Mouse (Mus musculus) embryo, embryonic 10.5 days (tissue): Measurements from ENCODE around the gene Crlf1.

Experiments
- DNase-seq: peaks from one replicate; pipeline ENCODE4 v3.0.0-alpha.2; 2015; ENCODE audit warnings: low spot score

The Crlf1 gene

GRCm38 (mm10) chr8:70469295-70469916, 23.6 kb upstream of the Crlf1 start:
- DNase-seq: peak; percentile 13

GRCm38 (mm10) chr8:70469938-70470337, 23.0 kb upstream of the Crlf1 start:
- DNase-seq: no peak

GRCm38 (mm10) chr8:70471856-70472255, 21.1 kb upstream of the Crlf1 start:
- DNase-seq: no peak

GRCm38 (mm10) chr8:70476333-70477268, 16.4 kb upstream of the Crlf1 start, which contains the start of gene Klhl26:
Gene Klhl26 (minus strand): TSS chr8:70476968.
- DNase-seq: peak; percentile 98

GRCm38 (mm10) chr8:70477269-70477982, 15.5 kb upstream of the Crlf1 start:
- DNase-seq: peak; percentile 73

GRCm38 (mm10) chr8:70481908-70482307, 11.1 kb upstream of the Crlf1 start:
- DNase-seq: no peak

GRCm38 (mm10) chr8:70482943-70483342, 10.0 kb upstream of the Crlf1 start:
- DNase-seq: no peak

- DNase-seq: no peak
Observed at GRCm38 (mm10) chr8:70486191-70486681, 6.7 kb upstream of the Crlf1 start.

GRCm38 (mm10) chr8:70486941-70487520, 5.9 kb upstream of the Crlf1 start, which contains the start of gene Tmem59l:
Gene Tmem59l (minus strand): TSS chr8:70487358.
- DNase-seq: no peak

- peak; percentile 76 for DNase-seq
Observed at GRCm38 (mm10) chr8:70487993-70488796, 4.8 kb upstream of the Crlf1 start.

GRCm38 (mm10) chr8:70488931-70489470, 4.0 kb upstream of the Crlf1 start:
- no peak for DNase-seq

- DNase-seq: no peak
Observed at GRCm38 (mm10) chr8:70489576-70489975, 3.4 kb upstream of the Crlf1 start.

GRCm38 (mm10) chr8:70490061-70490879, 2.7 kb upstream of the Crlf1 start:
- DNase-seq: no peak

- no peak for DNase-seq
Observed at GRCm38 (mm10) chr8:70490880-70491495, 2.0 kb upstream of the Crlf1 start.

GRCm38 (mm10) chr8:70493692-70494415, 896 bp downstream of the Crlf1 start:
- no peak for DNase-seq

GRCm38 (mm10) chr8:70494416-70494945, 1.5 kb downstream of the Crlf1 start:
- DNase-seq: no peak

- DNase-seq: no peak
Observed at GRCm38 (mm10) chr8:70495001-70495770, 2.2 kb downstream of the Crlf1 start.

GRCm38 (mm10) chr8:70495771-70496062, 2.8 kb downstream of the Crlf1 start:
- no peak for DNase-seq
